ENCODE assay signal across 26 mouse cellular contexts in the genomic region with DNA sequence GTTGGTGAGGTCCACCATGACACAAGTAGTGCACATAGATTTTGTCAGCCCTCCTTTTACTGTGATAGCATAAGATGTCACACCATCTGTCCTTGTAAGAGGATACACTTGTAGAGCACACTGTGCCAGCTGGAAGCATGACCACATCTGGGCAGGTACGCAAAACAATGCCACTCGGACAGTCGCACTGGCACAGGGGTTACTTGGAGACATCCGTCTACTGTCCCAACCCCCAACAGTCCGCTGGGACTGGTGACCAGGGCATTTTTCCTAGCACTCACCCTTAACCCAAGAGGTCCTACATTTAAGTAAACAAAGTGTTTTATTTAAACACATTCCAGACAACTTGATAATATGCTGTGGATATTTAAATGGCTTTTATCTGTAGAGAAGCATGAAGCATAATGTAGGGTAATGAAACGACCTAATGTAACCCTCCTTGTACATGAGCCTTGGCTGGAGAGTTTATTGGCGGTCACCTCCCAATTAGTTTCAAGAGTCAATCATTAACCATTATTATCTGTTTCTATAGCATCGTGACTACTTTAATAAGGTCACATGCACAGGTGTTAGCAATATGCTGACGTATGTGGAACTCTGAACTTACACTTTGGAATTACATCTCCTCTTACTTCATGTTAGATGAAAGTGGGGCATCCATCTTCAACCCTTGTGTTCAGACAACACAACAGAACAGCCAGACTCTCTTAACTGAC. TPM values are rescaled to one million over a fixed set of nuclear protein-coding genes. Genes with fewer than 3 reads are reported as not detected.
DNase-seq lines count a peak whose midpoint lies in the region; ATAC-seq and TF ChIP-seq lines count a peak whose summit lies in the region.
"Had no signal": no experiment of that assay in that cellular context is flagged by ENCODE, and none has a peak within 500 bp of the region (broad histone marks: within the 10 kb centered on the region; RNA-seq: fewer than 3 reads in every experiment).

No protein-coding gene starts in this region.

- H3K4me2 ChIP-seq in liver, postnatal 0 days (ENCODE audit: low read depth, low read length): no peak overlapping the region
- H3K4me2 ChIP-seq in intestine, embryonic 16.5 days (ENCODE audit: low read depth, low read length): no peak overlapping the region
- H3K4me2 ChIP-seq in stomach, postnatal 0 days (replicated peaks; ENCODE audit: low read depth): no peak overlapping the region
- H3K4me2 ChIP-seq: embryonic facial prominence, embryonic 12.5 days; forebrain, embryonic 12.5 days; heart, embryonic 11.5 days; heart, embryonic 15.5 days had no signal

- ATAC-seq in liver, postnatal 0 days: peak; percentile 76
- peak; percentile 89 for ATAC-seq in intestine, embryonic 16.5 days
- ATAC-seq in stomach, postnatal 0 days (ENCODE audit: low FRiP score, low TSS enrichment): peak; percentile 45; the same call in 1 of the 2 replicates
- ATAC-seq: CD4-positive, CD25-positive, alpha-beta regulatory T cell, adult 4 months; forebrain, embryonic 16.5 days had no signal

- no peak overlapping the region for H3K9ac ChIP-seq in liver, postnatal 0 days (replicated peaks)
- H3K9ac ChIP-seq in intestine, embryonic 16.5 days (ENCODE audit: low read depth, low read length): no peak overlapping the region
- no peak overlapping the region for H3K9ac ChIP-seq in stomach, postnatal 0 days (ENCODE audit: low read length)
- H3K9ac ChIP-seq: embryonic facial prominence, embryonic 12.5 days; forebrain, embryonic 12.5 days; heart, embryonic 15.5 days had no signal

- peak; percentile 76 for DNase-seq in heart, adult 11 months
- DNase-seq in heart, postnatal 25 days (ENCODE audit: low spot score): no peak
- DNase-seq in liver, postnatal 0 days: peak; percentile 23
- no peak for DNase-seq in liver
- no peak for DNase-seq in stomach, postnatal 0 days (ENCODE audit: low spot score)
- no peak for DNase-seq in lung, postnatal 36 days
- DNase-seq: adrenal gland, postnatal 10 days; B cell, adult 2 months; cerebellum, adult 11 months; cerebellum, adult 8-10 months; cerebellum, postnatal 25 days; gastrocnemius, postnatal 10 days; heart, adult 2 months; heart, postnatal 14 days had no signal

- no peak for TF ChIP-seq CTCF in liver, postnatal 0 days (IDR thresholded peaks at IDR 0.05; ENCODE audit: low read depth)
- no peak for TF ChIP-seq CTCF in stomach, postnatal 0 days (IDR thresholded peaks at IDR 0.05; ENCODE audit: low read depth)

- 72% methylated on average over 9 of the region's 9 CpGs for WGBS in liver, postnatal 0 days (ENCODE audit: insufficient replicate concordance)
- 71% methylated on average over 9 of the region's 9 CpGs for WGBS in intestine, embryonic 16.5 days
- WGBS in stomach, postnatal 0 days: 77% methylated on average over 9 of the region's 9 CpGs

- no peaks in the 10 kb centered on the region for H3K27me3 ChIP-seq in liver, postnatal 0 days (ENCODE audit: insufficient read depth, low read length)
- H3K27me3 ChIP-seq in intestine, embryonic 16.5 days (replicated peaks; ENCODE audit: control insufficient read depth, insufficient read depth, low read length): no peaks in the 10 kb centered on the region
- no peaks in the 10 kb centered on the region for H3K27me3 ChIP-seq in stomach, postnatal 0 days (ENCODE audit: control insufficient read depth, insufficient read depth, low read length)
- H3K27me3 ChIP-seq: embryonic facial prominence, embryonic 12.5 days; forebrain, embryonic 12.5 days; heart, embryonic 15.5 days had no signal

- peaks cover 8% of the 10 kb centered on the region; the same call in 1 of the 2 replicates for H3K4me1 ChIP-seq in liver, postnatal 0 days (ENCODE audit: insufficient read depth)
- H3K4me1 ChIP-seq in intestine, embryonic 16.5 days (ENCODE audit: control insufficient read depth, insufficient read depth, low read length): peaks cover 13% of the 10 kb centered on the region
- no peaks in the 10 kb centered on the region for H3K4me1 ChIP-seq in stomach, postnatal 0 days (replicated peaks; ENCODE audit: control insufficient read depth, insufficient read depth)
- H3K4me1 ChIP-seq: heart, embryonic 15.5 days had no signal

- intact Hi-C loops in heart, postnatal 25 days (cut with DNase I): no loop called here

- H3K4me3 ChIP-seq in liver, postnatal 0 days (ENCODE audit: low read depth, low read length): no peak overlapping the region
- no peak overlapping the region for H3K4me3 ChIP-seq in intestine, embryonic 16.5 days (ENCODE audit: low read length)
- no peak overlapping the region for H3K4me3 ChIP-seq in stomach, postnatal 0 days (ENCODE audit: low read depth, low read length)
- H3K4me3 ChIP-seq: embryonic facial prominence, embryonic 12.5 days; forebrain, embryonic 12.5 days; heart, adult 2 months; heart, embryonic 15.5 days; hindbrain, embryonic 10.5 days had no signal

- no peaks in the 10 kb centered on the region for H3K9me3 ChIP-seq in liver, postnatal 0 days (ENCODE audit: low read length)
- H3K9me3 ChIP-seq in intestine, embryonic 16.5 days (ENCODE audit: control insufficient read depth, low read length): no peaks in the 10 kb centered on the region
- no peaks in the 10 kb centered on the region for H3K9me3 ChIP-seq in stomach, postnatal 0 days (ENCODE audit: control insufficient read depth, low read length)
- H3K9me3 ChIP-seq: embryonic facial prominence, embryonic 12.5 days; forebrain, embryonic 12.5 days; G1E; heart, embryonic 15.5 days; hindbrain, embryonic 10.5 days had no signal

- no peaks in the 10 kb centered on the region for H3K36me3 ChIP-seq in liver, postnatal 0 days (replicated peaks; ENCODE audit: insufficient read depth, low read length)
- H3K36me3 ChIP-seq in intestine, embryonic 16.5 days (ENCODE audit: control insufficient read depth, insufficient read depth, low read length): no peaks in the 10 kb centered on the region
- H3K36me3 ChIP-seq in stomach, postnatal 0 days (ENCODE audit: control insufficient read depth, insufficient read depth, low read length): peaks cover 2% of the 10 kb centered on the region; the same call in 1 of the 2 replicates
- H3K36me3 ChIP-seq: forebrain, embryonic 12.5 days; G1E; heart, embryonic 15.5 days had no signal

- no peak overlapping the region for H3K27ac ChIP-seq in liver, postnatal 0 days (ENCODE audit: low read depth)
- H3K27ac ChIP-seq in intestine, embryonic 16.5 days (ENCODE audit: low read length): no peak overlapping the region
- no peak overlapping the region for H3K27ac ChIP-seq in stomach, postnatal 0 days (replicated peaks)
- H3K27ac ChIP-seq: embryonic facial prominence, embryonic 12.5 days; forebrain, embryonic 12.5 days; heart, adult 2 months; heart, embryonic 15.5 days; hindbrain, embryonic 10.5 days had no signal

- TF ChIP-seq EP300 in liver, postnatal 0 days (IDR thresholded peaks at IDR 0.05; ENCODE audit: low read depth): peak; percentile 63
- TF ChIP-seq EP300 in stomach, postnatal 0 days (optimal IDR thresholded peaks at IDR 0.05): no peak

RNA-seq across cellular contexts. Expression of a gene that starts 24.2 kb away (rescaled TPM):
- 1 to 10 TPM; 2.8 to 3.0 TPM for total RNA-seq in heart, postnatal 25 days (2021)
- polyA plus RNA-seq in liver, postnatal 0 days (2015; fragmentation: Nextera tagmentation; extraction: Ambion mirVana): 2.4 and 3.4 TPM in 2 replicates
- 18.1 and 20.1 TPM in 2 replicates for polyA plus RNA-seq in intestine, embryonic 16.5 days (2015; fragmentation: Nextera tagmentation; extraction: Ambion mirVana)
- 13.3 and 14.0 TPM in 2 replicates for polyA plus RNA-seq in stomach, postnatal 0 days (2015; fragmentation: Nextera tagmentation; extraction: Ambion mirVana)
- total RNA-seq: G1E had no signal
- polyA plus RNA-seq: G1E had no signal

RNA-seq across cellular contexts. Expression of a gene that starts 25.6 kb away (rescaled TPM):
- not detected for total RNA-seq in heart, postnatal 25 days (2021)
- polyA plus RNA-seq in liver, postnatal 0 days (2015; fragmentation: Nextera tagmentation; extraction: Ambion mirVana): 5.6 and 7.4 TPM in 2 replicates
- 1.2 and 2.1 TPM in 2 replicates for polyA plus RNA-seq in intestine, embryonic 16.5 days (2015; fragmentation: Nextera tagmentation; extraction: Ambion mirVana)
- polyA plus RNA-seq in stomach, postnatal 0 days (2015; fragmentation: Nextera tagmentation; extraction: Ambion mirVana): 0.08 and 0.13 TPM in 2 replicates
- total RNA-seq: gastrocnemius, postnatal 10 days; heart, adult 2 months; heart, postnatal 14 days had no signal
- polyA plus RNA-seq: CD4-positive, CD25-positive, alpha-beta regulatory T cell, adult 4 months; cortical plate, adult 2 months; forebrain, embryonic 16.5 days; frontal cortex, adult 2 months; G1E; heart, adult 2 months; heart, embryonic 11.5 days; heart, embryonic 15.5 days had no signal

RNA-seq across cellular contexts. Expression of a gene that starts 32.4 kb away (rescaled TPM):
- total RNA-seq in heart, postnatal 25 days (2021): not detected
- 9.3 and 12.7 TPM in 2 replicates for polyA plus RNA-seq in liver, postnatal 0 days (2015; fragmentation: Nextera tagmentation; extraction: Ambion mirVana)
- 3.7 and 6.5 TPM in 2 replicates for polyA plus RNA-seq in intestine, embryonic 16.5 days (2015; fragmentation: Nextera tagmentation; extraction: Ambion mirVana)
- polyA plus RNA-seq in stomach, postnatal 0 days (2015; fragmentation: Nextera tagmentation; extraction: Ambion mirVana): 0.82 and 1.7 TPM in 2 replicates
- total RNA-seq: gastrocnemius, postnatal 10 days; gastrocnemius, postnatal 4 days; heart, adult 2 months; heart, postnatal 14 days had no signal
- polyA plus RNA-seq: CD4-positive, CD25-positive, alpha-beta regulatory T cell, adult 4 months; frontal cortex, adult 2 months; G1E; heart, adult 2 months; heart, embryonic 15.5 days had no signal

Comparison
In these comparisons a context has a peak if more than half of its experiments do, and no peak if none do; other contexts are left out.
1. DNase-seq: peak in heart, adult 11 months (single experiment) and liver, postnatal 0 days (single experiment); none in heart, postnatal 25 days (single experiment), liver (single experiment), stomach, postnatal 0 days (single experiment) and lung, postnatal 36 days (single experiment).
2. Peak in every context shown above with its lines, with median percentiles within 50 percentile points of each other: ATAC-seq.